Mouse (Mus musculus) retina, postnatal 1 day (tissue): ENCODE data around the gene Hacl1.

Source experiments
- DNase-seq: peaks from one replicate; pipeline ENCODE4 v3.0.0-alpha.2; 2012

Gene Hacl1

GRCm38 (mm10) chr14:31640890-31641505 lies at the start of gene Hacl1, which contains the start of gene Btd:
TSS of gene Hacl1 (minus strand) at chr14:31641286.
TSS of gene Btd (plus strand) at chr14:31641028.
- peak; percentile 95 for DNase-seq

- no peak for DNase-seq
Observed at GRCm38 (mm10) chr14:31686231-31686630, 45.1 kb upstream of the Hacl1 start.

- no peak for DNase-seq
Observed at GRCm38 (mm10) chr14:31685680-31686079, 44.6 kb upstream of the Hacl1 start.

- no peak for DNase-seq
Observed at GRCm38 (mm10) chr14:31684343-31685040, 43.4 kb upstream of the Hacl1 start.

- no peak for DNase-seq
Observed at GRCm38 (mm10) chr14:31683610-31684009, 42.5 kb upstream of the Hacl1 start.

GRCm38 (mm10) chr14:31681931-31682555 lies 41.0 kb upstream of the Hacl1 start:
- DNase-seq: no peak

GRCm38 (mm10) chr14:31681291-31681690 lies 40.2 kb upstream of the Hacl1 start:
- no peak for DNase-seq

GRCm38 (mm10) chr14:31680656-31681055 lies 39.6 kb upstream of the Hacl1 start:
- DNase-seq: no peak

GRCm38 (mm10) chr14:31671635-31672320 lies 30.7 kb upstream of the Hacl1 start:
- DNase-seq: no peak

GRCm38 (mm10) chr14:31669642-31670490 lies 28.8 kb upstream of the Hacl1 start:
- DNase-seq: peak; percentile 89

- DNase-seq: no peak
Observed at GRCm38 (mm10) chr14:31669161-31669611, 28.1 kb upstream of the Hacl1 start.

GRCm38 (mm10) chr14:31668326-31668725 lies 27.2 kb upstream of the Hacl1 start:
- DNase-seq: no peak

- DNase-seq: no peak
Observed at GRCm38 (mm10) chr14:31667741-31668140, 26.7 kb upstream of the Hacl1 start.

GRCm38 (mm10) chr14:31666931-31667705 lies 26.0 kb upstream of the Hacl1 start:
- no peak for DNase-seq

- DNase-seq: no peak
Observed at GRCm38 (mm10) chr14:31665566-31665940, 24.5 kb upstream of the Hacl1 start.

GRCm38 (mm10) chr14:31664903-31665565 lies 23.9 kb upstream of the Hacl1 start:
- DNase-seq: no peak

GRCm38 (mm10) chr14:31664100-31664902 lies 23.2 kb upstream of the Hacl1 start:
- DNase-seq: peak; percentile 54

GRCm38 (mm10) chr14:31663376-31664099 lies 22.5 kb upstream of the Hacl1 start:
- no peak for DNase-seq

GRCm38 (mm10) chr14:31662555-31663211 lies 21.6 kb upstream of the Hacl1 start:
- peak; percentile 54 for DNase-seq
